Mouse (Mus musculus) adrenal gland, adult 8-10 months (tissue): ENCODE results near the gene Olfr223. TPM values are rescaled to one million over a fixed set of nuclear protein-coding genes. Genes with fewer than 3 reads are reported as not detected.
"Not testable (repeated sequence)": the region's sequence is repeated elsewhere in the genome, so short reads cannot be mapped to it uniquely, and the experiment has no call there.

Experiments
- DNase-seq: peaks from one replicate; pipeline ENCODE4 v3.0.0; 2022
- total RNA-seq, 4 experiments: library from RNA; stranded (reverse); gene quantifications; 2 replicates each; pipeline ENCODE4 v1.2.4; 2022

Gene Olfr223
- total RNA-seq = not detected

- no peak for DNase-seq
These were observed at the start of gene Olfr223 for GRCm38 (mm10) chr11:59593189-59593588. Olfr223 (minus strand) TSS chr11:59593289.

DNA sequence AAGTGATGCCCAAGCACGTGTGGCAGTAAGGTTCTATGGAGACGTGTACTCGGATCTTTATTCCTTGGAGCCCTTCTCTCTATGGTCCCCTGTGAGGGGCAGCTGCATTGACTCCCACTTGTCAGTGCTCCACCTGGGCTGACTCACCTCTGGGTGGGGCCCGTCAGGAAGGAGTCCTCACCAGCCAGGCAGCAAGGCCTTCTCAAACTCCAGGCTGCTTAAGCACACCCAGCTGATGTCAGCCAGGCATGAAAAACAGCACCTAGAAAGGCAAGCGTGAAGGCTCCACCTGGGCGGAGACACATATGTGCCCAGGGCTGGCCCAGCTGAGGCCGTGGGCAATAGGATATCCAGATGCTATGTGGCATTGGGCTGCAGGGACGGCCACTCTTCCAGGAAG is 49.3 kb upstream of the Olfr223 start:
- DNase-seq = no peak

GRCm38 (mm10) chr11:59641227-59641626 is 48.1 kb upstream of the Olfr223 start:
- DNase-seq = no peak

DNA sequence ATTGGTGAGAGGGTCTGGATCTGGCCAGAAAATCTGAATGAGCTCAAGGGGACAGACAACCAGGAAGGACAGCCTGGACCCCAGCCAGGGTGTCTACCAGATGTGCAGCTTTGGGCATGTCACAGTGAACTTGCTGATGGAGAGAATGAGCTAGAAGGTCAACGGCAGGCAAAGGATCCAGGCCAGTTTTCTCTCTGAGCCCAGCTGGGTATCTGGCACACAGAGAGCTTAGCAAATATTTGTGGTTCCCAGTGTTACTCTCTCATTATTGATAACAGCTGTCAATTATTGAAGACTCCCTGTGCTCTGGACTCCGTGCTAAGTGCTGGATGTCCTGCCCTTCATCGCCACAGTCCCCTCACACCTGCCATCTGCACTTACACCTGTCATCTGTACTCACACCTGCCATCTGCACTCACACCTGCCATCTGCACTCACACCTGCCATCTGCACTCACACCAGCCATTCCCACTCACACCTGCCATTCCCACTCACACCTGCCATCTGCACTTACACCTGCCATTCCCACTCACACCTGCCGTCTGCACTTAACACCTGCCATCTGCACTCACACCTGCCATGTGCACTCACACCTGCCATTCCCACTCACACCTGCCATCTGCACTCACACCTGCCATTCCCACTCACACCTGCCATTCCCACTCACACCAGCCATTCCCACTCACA is 47.0 kb upstream of the Olfr223 start:
- no peak for DNase-seq

GRCm38 (mm10) chr11:59636695-59637414 is 43.8 kb upstream of the Olfr223 start:
- no peak for DNase-seq

GRCm38 (mm10) chr11:59635821-59636694 is 43.0 kb upstream of the Olfr223 start:
- DNase-seq = no peak

DNA sequence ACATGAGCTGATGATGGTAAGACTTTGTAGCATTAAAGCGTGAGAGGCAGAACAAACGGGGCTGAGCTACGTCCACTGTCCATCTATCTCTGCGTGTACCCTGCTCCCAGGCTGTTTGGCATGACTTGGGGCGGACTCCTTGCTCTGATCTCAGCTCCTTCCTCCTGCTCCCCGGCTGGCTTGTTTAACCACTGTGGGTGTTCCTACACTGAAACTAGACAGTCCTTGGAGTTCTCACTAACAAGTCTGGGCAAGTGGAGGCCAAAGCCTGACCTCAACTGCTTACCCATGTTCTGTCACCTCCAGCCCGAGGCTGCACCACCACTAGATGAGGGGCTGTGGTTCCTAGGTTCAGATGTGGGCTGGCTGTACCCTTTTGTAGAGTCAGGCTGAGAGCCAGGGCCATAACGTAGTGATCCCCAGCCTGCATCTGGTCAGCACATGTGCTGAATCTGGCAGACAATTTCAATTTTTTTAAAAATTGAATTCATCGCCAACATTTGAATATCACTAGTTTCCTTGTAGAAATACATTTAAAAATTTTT is 42.2 kb upstream of the Olfr223 start:
- no peak for DNase-seq

DNA sequence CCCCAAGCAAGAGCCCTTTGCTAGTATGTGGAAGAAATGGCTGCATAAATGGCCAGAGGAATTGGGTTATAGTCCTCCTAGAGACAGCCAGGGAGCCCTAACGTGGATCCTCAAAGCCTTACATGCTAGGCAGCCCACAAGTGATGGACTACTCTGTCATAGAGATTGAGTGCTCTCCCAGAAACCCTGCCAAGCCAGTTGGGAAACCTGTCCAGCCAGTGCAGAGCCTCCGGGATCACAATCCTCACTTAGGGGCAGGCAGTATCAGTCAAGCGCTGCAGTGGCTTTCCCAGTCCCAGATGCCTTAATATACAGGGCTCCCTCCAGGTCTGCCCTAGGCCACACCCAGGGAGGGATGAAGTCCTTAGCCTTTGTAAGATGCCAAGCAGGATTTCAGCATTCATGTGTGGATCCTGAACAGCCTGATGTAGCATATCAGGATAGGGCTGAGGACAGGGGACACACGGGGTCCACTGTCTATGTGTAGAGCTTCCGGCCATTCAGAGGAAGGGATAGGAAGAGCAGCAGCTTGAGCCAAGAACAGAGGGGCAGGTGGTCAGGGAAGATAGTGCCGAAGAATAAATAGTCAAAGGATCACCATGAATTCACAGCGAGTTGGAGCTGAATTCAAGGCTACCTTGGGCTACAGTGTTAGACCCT is 41.0 kb upstream of the Olfr223 start:
- DNase-seq = no peak

DNA sequence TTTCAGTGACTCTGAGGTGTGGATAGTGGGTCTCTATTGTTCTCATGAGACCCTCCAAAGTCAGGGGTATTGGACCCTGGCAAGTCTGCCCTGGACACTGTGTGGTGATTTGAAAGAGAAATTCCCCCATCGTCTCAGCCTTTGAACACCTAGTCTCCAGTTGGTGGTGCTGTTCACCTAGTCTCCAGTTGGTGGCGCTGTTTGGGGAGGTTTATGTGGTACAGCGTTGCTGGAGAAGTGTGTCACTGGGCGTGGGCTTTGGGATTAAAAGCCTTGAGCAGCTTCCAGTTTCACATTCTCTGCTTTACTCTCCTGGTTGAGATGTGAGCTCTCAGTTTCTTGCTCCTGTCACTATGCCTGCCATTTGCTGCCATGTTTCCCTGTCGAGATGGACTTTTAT is 39.9 kb upstream of the Olfr223 start:
- peak; percentile 34 for DNase-seq

DNA sequence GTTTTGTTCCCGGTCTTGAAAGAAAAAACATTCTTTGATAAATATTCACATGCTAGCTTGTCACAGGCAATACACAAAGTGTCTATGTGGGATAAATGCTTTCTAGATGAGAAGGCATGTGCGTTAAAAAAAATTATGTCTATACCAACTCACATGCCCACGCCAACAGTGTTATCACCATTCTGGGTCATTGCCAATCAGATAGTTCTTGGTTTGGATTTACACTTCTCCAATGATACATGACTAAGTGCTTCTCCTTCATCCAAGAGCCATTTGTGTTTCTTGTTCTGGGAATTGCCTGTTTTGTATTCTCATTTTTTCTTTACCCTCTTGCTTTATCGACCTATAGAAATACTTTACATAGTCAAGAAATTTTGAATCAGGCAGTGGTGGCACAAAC is 38.9 kb upstream of the Olfr223 start:
- DNase-seq = no peak

GRCm38 (mm10) chr11:59629871-59630270 is 36.8 kb upstream of the Olfr223 start:
- DNase-seq = no peak

DNA sequence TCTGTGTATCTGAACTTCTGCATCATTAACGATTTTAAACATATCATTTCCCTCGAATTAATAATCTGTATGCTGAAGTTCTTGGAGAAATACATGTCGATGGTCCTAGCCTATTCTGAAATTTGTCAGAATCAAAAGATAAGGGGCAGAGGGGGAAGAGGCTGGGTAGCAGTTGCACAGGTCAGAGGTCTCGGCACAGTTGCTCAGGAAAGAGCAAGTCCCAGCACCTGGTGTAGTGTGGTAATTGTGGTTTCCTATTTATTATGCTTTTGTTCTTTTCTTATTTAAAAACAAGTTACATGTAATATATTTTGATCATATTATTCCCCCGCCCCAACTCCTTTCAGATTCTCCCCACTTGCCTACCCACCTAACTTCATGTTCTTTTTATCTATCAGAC is 35.1 kb upstream of the Olfr223 start:
- DNase-seq = no peak

DNA sequence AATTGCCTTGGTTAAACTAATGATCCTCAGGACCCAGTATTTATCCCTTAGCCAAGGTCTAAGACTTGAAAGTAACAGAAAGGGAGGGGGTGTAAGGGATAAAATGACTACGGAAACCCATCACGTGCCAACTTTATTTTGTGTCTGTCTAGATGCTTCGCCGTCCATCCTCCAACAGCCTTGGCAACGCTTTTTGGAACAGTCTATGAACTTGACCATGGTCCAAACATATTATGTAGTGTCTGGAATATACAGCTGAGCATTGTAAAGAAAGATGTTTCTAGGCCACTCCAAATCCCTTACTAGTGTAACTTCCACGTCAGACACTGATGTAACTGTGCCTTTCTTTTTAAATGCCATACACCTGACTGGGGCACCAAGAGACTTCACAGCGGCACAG is 33.1 kb upstream of the Olfr223 start:
- DNase-seq = no peak

GRCm38 (mm10) chr11:59624017-59624630 is 31.0 kb upstream of the Olfr223 start:
- DNase-seq = no peak

GRCm38 (mm10) chr11:59622214-59622613 is 29.1 kb upstream of the Olfr223 start:
- DNase-seq = no peak

DNA sequence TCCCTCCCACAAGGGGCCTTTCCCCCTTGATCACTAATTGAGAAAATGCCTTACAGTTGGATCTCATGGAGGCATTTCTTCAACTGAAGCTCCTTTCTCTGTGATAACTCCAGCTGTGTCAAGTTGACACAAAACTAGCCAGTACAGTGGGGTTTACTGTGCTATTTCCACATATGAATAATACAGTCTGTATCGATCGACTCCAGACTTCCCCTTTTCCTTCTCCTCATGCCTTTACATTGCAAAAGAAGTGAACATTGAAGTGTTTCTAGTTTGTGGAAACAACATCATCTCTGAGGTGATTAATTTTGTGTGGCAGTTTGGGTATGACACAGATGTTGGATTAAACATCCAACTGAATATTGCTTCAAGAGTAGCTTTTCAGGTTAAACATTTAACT is 23.9 kb upstream of the Olfr223 start:
- DNase-seq = not testable (repeated sequence)

GRCm38 (mm10) chr11:59614120-59614519 is 21.0 kb upstream of the Olfr223 start:
- peak; percentile 9 for DNase-seq

GRCm38 (mm10) chr11:59611646-59612045 is 18.6 kb upstream of the Olfr223 start:
- no peak for DNase-seq

- DNase-seq = no peak
These were observed 9.2 kb upstream of the Olfr223 start for GRCm38 (mm10) chr11:59602287-59602686.

DNA sequence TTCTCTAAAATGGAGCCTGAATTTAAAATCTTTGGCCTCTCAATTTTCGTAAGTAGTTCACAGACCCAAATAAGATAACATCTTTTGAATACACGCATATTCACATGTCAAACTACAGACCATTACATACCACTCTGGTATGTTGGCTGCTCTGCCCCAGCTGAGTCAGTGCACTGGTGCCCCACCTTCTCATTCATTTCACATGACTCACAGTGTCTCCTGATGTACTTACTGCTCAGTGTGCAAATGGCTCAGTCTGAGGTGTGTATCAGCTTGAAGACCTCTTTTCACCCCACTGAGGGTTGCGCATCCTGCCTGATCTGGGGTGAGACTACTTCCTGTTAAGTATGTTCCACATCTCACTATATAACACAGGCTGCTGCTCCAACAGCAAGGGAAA is 7.8 kb upstream of the Olfr223 start:
- no peak for DNase-seq

DNA sequence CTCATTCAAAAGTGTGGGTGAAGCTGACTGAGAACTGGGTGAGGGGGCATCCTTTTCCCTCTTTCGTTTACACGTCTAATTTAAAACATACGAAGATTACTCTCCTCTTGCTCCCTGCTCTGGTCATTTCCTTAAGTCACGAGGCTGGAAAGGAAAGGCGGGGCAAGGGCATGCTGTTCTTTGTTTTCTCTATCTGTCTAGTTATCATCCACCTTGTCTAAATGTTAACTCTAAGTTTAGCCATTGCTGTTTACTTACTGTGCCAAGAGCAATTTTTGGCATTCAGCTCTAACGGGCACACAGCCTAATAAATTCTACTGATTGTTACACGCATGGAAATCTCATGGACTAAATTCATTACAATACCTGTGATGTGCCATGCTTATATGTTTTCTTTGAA is 6.1 kb upstream of the Olfr223 start:
- DNase-seq = no peak

DNA sequence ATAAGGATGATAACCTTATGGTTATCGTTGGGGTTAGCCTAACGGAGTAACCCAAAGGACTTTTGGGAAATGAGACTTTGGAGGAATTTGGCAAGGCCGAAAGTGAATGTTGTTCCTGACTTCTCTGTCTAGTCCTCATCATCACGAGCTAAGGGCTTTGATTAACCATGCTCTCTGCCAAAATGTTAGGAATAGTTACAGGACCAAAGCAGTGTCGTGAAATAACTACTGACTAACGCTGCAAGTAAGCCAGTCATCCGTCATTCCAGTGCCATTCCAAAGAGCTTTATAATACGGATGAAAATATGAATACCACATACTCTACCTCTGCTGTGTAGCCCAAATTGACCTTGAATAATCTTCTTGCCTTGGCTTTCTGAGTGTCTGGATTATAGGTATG is 3.9 kb upstream of the Olfr223 start:
- DNase-seq = no peak
